Mouse (Mus musculus) thymus, postnatal 14 days (tissue): ENCODE results near the gene Fignl2.

Experiments used
- DNase-seq: peaks from one replicate; pipeline ENCODE4 v3.0.0; 2021

The Fignl2 gene

GRCm38 (mm10) chr15:101007236-101007635 is 71.1 kb downstream of the Fignl2 start:
- no peak for DNase-seq

GRCm38 (mm10) chr15:101006251-101007040 is 71.9 kb downstream of the Fignl2 start:
- DNase-seq = no peak

DNA sequence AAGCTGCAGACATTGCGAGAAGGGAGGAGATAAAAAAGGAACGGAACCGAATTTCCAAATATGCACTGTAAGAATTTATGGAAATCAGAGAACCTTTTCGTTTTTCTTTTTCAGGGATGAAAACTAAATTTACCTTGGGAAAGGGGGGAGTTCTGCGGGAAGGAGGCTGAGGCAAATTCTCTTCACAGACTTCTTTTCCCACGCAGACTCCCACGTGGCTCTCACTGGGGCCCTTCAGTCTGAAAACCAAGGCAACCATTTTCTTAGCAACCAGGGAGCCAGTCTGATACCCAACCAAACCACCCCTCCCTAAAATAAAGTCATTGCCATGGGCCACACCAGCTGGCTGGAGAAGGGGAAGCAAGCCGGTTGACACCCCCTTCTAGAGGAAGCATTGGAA is 72.7 kb downstream of the Fignl2 start:
- no peak for DNase-seq

DNA sequence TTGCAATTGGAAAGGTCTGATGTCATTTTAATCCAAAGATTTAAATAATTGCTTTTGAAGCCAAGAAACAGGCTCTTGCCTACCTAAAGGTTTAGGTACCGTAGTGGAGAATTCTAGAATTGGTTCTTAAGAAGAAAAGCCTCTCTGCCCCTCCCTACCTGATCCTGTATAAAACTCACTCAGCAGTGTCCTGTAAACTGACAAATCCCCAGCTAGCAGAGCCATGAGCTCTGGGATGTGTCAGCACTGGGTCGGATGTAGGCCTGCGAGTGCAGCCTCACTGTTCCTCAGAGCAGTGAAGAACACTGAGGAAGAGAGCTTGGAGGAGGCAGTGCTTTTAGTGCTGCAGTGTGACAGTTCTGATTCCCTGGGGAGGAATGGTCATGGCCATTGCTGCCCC is 73.8 kb downstream of the Fignl2 start:
- DNase-seq = no peak

- DNase-seq = no peak
These were observed 75.9 kb downstream of the Fignl2 start for GRCm38 (mm10) chr15:101002466-101002865.

- no peak for DNase-seq
These were observed 76.7 kb downstream of the Fignl2 start for GRCm38 (mm10) chr15:101001685-101002084.
